Mouse (Mus musculus) lung, postnatal 36 days (tissue): ENCODE measurements around the gene Mon1b.

Experiments
- DNase-seq: peaks from one replicate; pipeline ENCODE4 v3.0.0; 2022; ENCODE audit warnings: mixed read lengths

Gene Mon1b

DNA sequence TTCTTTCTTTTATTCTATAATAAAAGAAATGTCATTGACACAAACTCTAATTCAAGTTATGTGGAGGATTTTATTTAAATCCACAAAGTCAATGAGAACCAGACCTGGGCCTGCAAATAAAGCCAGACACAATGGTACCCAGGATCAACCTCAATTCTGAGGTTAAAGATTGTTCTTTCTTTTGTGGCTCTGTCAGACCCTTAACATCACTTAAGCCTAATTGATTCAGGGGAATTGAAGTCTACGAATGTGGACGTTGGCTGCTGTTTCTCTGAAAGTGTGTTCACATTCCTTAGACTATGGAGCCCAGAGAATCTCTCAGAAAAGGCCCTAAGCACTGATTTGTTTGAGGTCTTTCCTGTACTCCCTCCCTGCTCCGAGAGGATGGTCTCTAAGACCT, 37.9 kb downstream of the Mon1b start:
- no peak for DNase-seq

DNA sequence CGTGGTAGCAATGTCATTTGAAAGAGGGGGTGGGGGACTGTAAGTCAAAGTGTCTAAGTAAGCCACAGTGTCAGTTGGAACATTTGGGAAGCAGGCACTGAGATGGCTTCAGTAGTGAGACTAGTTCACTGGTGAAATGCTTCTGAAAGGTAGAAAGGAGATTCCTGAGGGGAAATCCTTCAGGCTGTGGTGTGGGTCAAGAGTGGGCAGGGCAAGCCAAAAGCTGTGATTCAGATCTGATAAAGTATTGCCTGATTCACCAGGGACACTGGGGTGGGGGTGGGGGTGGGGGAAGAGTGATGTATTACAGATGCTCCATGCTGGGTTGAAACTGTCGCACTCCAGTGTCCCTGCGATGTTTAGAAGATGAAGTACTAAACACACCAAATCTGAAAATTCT, 39.2 kb downstream of the Mon1b start:
- no peak for DNase-seq

GRCm38 (mm10) chr8:113675281-113675680, 39.9 kb downstream of the Mon1b start:
- DNase-seq, result no peak

GRCm38 (mm10) chr8:113676811-113677210, 41.4 kb downstream of the Mon1b start:
- DNase-seq, result no peak

DNA sequence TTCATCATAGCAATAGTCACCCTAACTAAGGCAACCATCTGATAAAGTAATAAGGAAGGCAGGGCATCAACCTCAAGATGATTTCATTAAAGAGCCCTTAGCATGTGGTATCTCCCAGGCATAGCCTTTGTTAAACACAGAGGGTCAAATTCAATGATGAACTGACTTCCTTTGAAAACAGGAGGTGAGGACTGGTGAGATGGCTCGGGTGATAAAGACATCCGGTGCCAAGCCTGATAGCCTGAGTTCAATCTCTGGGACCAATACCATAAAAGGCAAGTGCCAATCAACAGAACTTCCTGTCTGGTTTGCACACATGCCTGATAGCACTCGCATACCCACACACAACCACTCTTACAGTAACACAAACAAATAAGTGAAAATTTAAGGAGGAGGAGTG, 44.0 kb downstream of the Mon1b start:
- no peak for DNase-seq

DNA sequence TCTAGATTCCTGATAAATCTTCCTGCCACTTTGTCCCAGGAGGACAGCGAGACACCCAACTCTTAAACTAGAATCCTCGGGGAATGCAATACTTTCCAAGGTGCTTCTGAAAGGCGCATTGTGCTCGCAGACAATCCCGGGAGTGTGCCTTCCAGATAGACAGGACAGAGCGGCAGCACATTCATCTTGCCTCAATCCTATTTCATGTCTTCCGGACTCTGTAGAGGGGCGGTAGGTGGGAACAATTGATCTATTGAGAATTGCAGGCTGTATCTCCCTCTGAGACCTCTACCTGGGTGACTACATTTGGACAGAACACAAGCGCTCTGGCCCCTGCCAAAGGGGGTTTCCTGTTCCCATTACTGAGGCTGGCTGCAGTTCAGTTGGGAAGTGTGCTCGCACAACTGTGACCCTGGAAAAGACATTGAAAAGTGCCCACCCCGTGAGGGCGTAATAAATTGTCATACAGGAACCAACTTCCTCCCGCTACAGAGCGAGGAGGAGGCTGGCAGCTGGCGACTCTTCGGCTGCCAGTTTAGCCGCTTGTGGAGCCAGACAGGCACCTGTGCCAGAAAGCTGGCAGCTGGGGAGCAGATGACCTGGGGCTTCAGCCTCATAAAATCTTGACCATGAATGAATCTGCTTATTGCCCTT, 52.6 kb downstream of the Mon1b start:
- DNase-seq, result peak; percentile 48

GRCm38 (mm10) chr8:113688543-113688915, 53.1 kb downstream of the Mon1b start:
- DNase-seq, result no peak

- no peak for DNase-seq
Measured at GRCm38 (mm10) chr8:113691622-113692343, 56.4 kb downstream of the Mon1b start.
